Mouse (Mus musculus) layer of hippocampus, adult 9-10 months (tissue): Measurements from ENCODE around the gene Elf2.
"Not testable (repeated sequence)": the region's sequence is repeated elsewhere in the genome, so short reads cannot be mapped to it uniquely, and the experiment has no call there.

Experiments
- DNase-seq: peaks from one replicate; pipeline ENCODE4 v3.0.0; 2022; ENCODE audit warnings: low spot score

Gene Elf2

GRCm38 (mm10) chr3:51330086-51330485 lies 10.4 kb downstream of the Elf2 start:
- DNase-seq: no peak

- DNase-seq: no peak
Measured at GRCm38 (mm10) chr3:51328546-51328945, 11.9 kb downstream of the Elf2 start.

- DNase-seq: no peak
Measured at GRCm38 (mm10) chr3:51327817-51328216, 12.6 kb downstream of the Elf2 start.

GRCm38 (mm10) chr3:51327429-51327797 lies 13.1 kb downstream of the Elf2 start:
- no peak for DNase-seq

- DNase-seq: no peak
Measured at GRCm38 (mm10) chr3:51326664-51327428, 13.6 kb downstream of the Elf2 start.

- no peak for DNase-seq
Measured at GRCm38 (mm10) chr3:51325475-51325874, 15.0 kb downstream of the Elf2 start.

GRCm38 (mm10) chr3:51323006-51323405 lies 17.5 kb downstream of the Elf2 start:
- DNase-seq: no peak

- no peak for DNase-seq
Measured at GRCm38 (mm10) chr3:51322326-51322725, 18.1 kb downstream of the Elf2 start.

- DNase-seq: no peak
Measured at GRCm38 (mm10) chr3:51321141-51321540, 19.3 kb downstream of the Elf2 start.

- DNase-seq: not testable (repeated sequence)
Measured at GRCm38 (mm10) chr3:51318053-51318452, 22.4 kb downstream of the Elf2 start.

- DNase-seq: no peak
Measured at GRCm38 (mm10) chr3:51316876-51317275, 23.6 kb downstream of the Elf2 start.

GRCm38 (mm10) chr3:51311638-51312037 lies 28.8 kb downstream of the Elf2 start:
- DNase-seq: no peak

- DNase-seq: no peak
Measured at GRCm38 (mm10) chr3:51310098-51310497, 30.4 kb downstream of the Elf2 start.

GRCm38 (mm10) chr3:51306621-51307020 lies 33.8 kb downstream of the Elf2 start:
- no peak for DNase-seq

- DNase-seq: no peak
Measured at GRCm38 (mm10) chr3:51305961-51306360, 34.5 kb downstream of the Elf2 start.

- no peak for DNase-seq
Measured at GRCm38 (mm10) chr3:51302971-51303476, 37.4 kb downstream of the Elf2 start.

GRCm38 (mm10) chr3:51301583-51301982 lies 38.9 kb downstream of the Elf2 start:
- DNase-seq: no peak

GRCm38 (mm10) chr3:51296790-51297189 lies 43.7 kb downstream of the Elf2 start:
- no peak for DNase-seq

- DNase-seq: no peak
Measured at GRCm38 (mm10) chr3:51295225-51295624, 45.2 kb downstream of the Elf2 start.

GRCm38 (mm10) chr3:51294251-51294650 lies 46.2 kb downstream of the Elf2 start:
- no peak for DNase-seq

GRCm38 (mm10) chr3:51288880-51289821 lies 51.3 kb downstream of the Elf2 start:
- DNase-seq: peak; percentile 93

- DNase-seq: no peak
Measured at GRCm38 (mm10) chr3:51284375-51284774, 56.1 kb downstream of the Elf2 start.

- DNase-seq: no peak
Measured at GRCm38 (mm10) chr3:51281727-51282126, 58.7 kb downstream of the Elf2 start.
